Mouse (Mus musculus) cerebellum, adult 8-10 months (tissue): Measurements from ENCODE around the gene Mocs3.

ENCODE experiments used
- DNase-seq: peaks from one replicate; pipeline ENCODE4 v3.0.0; 2022

Gene Mocs3

GRCm38 (mm10) chr2:168243278-168243677 lies 12.9 kb downstream of the Mocs3 start:
- DNase-seq, result no peak

GRCm38 (mm10) chr2:168245571-168245970 lies 15.1 kb downstream of the Mocs3 start:
- no peak for DNase-seq

- DNase-seq, result no peak
These were observed 17.9 kb downstream of the Mocs3 start for GRCm38 (mm10) chr2:168248167-168248855.

- no peak for DNase-seq
These were observed 18.4 kb downstream of the Mocs3 start for GRCm38 (mm10) chr2:168248856-168249245.

- DNase-seq, result peak; percentile 86
These were observed 19.8 kb downstream of the Mocs3 start for GRCm38 (mm10) chr2:168250270-168250669.

- DNase-seq, result no peak
These were observed 22.3 kb downstream of the Mocs3 start for GRCm38 (mm10) chr2:168252639-168253292.

- no peak for DNase-seq
These were observed 23.4 kb downstream of the Mocs3 start for GRCm38 (mm10) chr2:168253822-168254221.

GRCm38 (mm10) chr2:168256506-168256905 lies 26.1 kb downstream of the Mocs3 start:
- no peak for DNase-seq

GRCm38 (mm10) chr2:168257188-168257587 lies 26.8 kb downstream of the Mocs3 start:
- no peak for DNase-seq

GRCm38 (mm10) chr2:168259046-168259445 lies 28.6 kb downstream of the Mocs3 start:
- no peak for DNase-seq

GRCm38 (mm10) chr2:168260124-168260523 lies 29.7 kb downstream of the Mocs3 start:
- no peak for DNase-seq

GRCm38 (mm10) chr2:168260900-168261299 lies 30.5 kb downstream of the Mocs3 start:
- DNase-seq, result no peak

- DNase-seq, result no peak
These were observed 37.6 kb downstream of the Mocs3 start for GRCm38 (mm10) chr2:168268033-168268432.

- no peak for DNase-seq
These were observed 43.0 kb downstream of the Mocs3 start for GRCm38 (mm10) chr2:168273387-168273786.

GRCm38 (mm10) chr2:168274374-168274935 lies 44.0 kb downstream of the Mocs3 start:
- peak; percentile 50 for DNase-seq

- DNase-seq, result no peak
These were observed 50.5 kb downstream of the Mocs3 start for GRCm38 (mm10) chr2:168280729-168281581.

GRCm38 (mm10) chr2:168281582-168281981 lies 51.2 kb downstream of the Mocs3 start, which contains the start of gene Kcng1:
Gene Kcng1 (minus strand): TSS chr2:168281736.
- DNase-seq, result no peak
